Mouse (Mus musculus): ENCODE measurements around the gene Trim26. TPM values are rescaled to one million over a fixed set of nuclear protein-coding genes. Genes with fewer than 3 reads are reported as not detected.

Trim26 gene
- polyA plus RNA-seq, 1 experiment from 2014 or later, result 40.0 TPM

DNA sequence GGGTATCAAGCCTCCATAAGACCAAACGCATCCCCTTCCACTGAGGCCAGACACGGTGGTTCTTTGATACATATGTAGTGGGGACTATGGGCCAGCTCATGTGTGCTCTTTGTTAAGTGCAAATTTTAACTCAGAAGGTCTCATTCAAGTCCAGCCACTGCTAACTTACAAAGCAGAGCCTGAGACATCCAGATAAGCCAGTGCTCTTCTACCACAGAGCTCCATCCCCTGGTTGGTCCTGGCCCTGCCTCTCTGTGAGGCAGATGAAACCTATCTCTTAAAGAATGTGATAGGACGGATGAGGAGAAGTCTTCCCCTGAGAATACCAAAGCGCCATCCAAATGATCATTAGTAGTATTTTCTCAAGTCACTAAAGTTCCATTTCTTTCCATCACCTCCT is 62.4 kb downstream of the Trim26 start:
- Histone ChIP-seq H3K27ac (ENCODE audit: low read depth) (no peak overlapping the region; the same call in 1 of the 2 replicates), H3K4me1 (replicated peaks; ENCODE audit: control insufficient read depth, insufficient read depth, low read length) (no peaks in the 10 kb centered on the region), H3K27me3 (replicated peaks; ENCODE audit: control insufficient read depth, insufficient read depth, low read length) (no peaks in the 10 kb centered on the region), H3K36me3 (ENCODE audit: control insufficient read depth, insufficient read depth, low read length) (no peaks in the 10 kb centered on the region), H3K9ac (ENCODE audit: low read length) (no peak overlapping the region), H3K9me3 (ENCODE audit: control insufficient read depth, low read length) (no peaks in the 10 kb centered on the region), H3K4me2 (ENCODE audit: low read length) (peak overlapping the region; percentile 32), H3K4me3 (ENCODE audit: low read depth, low read length) (no peak overlapping the region)
- 83% methylated on average over 4 of the region's 4 CpGs for WGBS
- ATAC-seq (replicated peaks; ENCODE audit: low FRiP score, low TSS enrichment, low read depth) (no peak), DNase-seq (ENCODE audit: low spot score) (no peak)

DNA sequence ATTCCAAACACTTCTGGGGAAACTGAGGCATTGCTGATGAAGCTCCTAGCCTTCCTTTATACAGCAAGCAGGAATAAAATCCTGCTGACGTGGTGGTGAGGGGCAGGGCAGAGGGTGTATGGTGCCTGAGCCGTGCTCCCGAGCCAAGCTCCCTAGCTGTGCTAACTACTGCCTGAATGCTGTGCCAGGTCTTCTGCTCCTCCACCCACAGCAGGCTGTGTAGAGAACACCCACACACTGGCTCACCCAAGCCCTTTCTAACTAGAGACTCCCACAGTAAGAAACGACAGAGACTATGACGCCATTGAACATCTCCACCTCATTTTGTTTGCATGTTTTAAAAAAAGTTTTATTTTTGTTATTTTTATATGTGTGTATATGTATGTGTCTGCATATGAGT is 63.1 kb downstream of the Trim26 start:
- ATAC-seq (replicated peaks; ENCODE audit: low FRiP score, low TSS enrichment, low read depth) (no peak), DNase-seq (ENCODE audit: low spot score) (no peak)
- Histone ChIP-seq H3K9me3 (ENCODE audit: control insufficient read depth, low read length) (no peaks in the 10 kb centered on the region), H3K4me3 (ENCODE audit: low read depth, low read length) (no peak overlapping the region), H3K4me2 (ENCODE audit: low read length) (peak overlapping the region; percentile 32; the same call in 1 of the 2 replicates), H3K27ac (ENCODE audit: low read depth) (no peak overlapping the region), H3K4me1 (replicated peaks; ENCODE audit: control insufficient read depth, insufficient read depth, low read length) (no peaks in the 10 kb centered on the region), H3K9ac (ENCODE audit: low read length) (no peak overlapping the region), H3K36me3 (ENCODE audit: control insufficient read depth, insufficient read depth, low read length) (no peaks in the 10 kb centered on the region), H3K27me3 (replicated peaks; ENCODE audit: control insufficient read depth, insufficient read depth, low read length) (no peaks in the 10 kb centered on the region)
- WGBS, result 80% methylated on average over 5 of the region's 5 CpGs

- 28% methylated on average over 1 of the region's 1 CpGs for WGBS
- ATAC-seq (replicated peaks; ENCODE audit: low FRiP score, low TSS enrichment, low read depth) (no peak), DNase-seq (ENCODE audit: low spot score) (no peak)
- Histone ChIP-seq H3K4me1 (replicated peaks; ENCODE audit: control insufficient read depth, insufficient read depth, low read length) (no peaks in the 10 kb centered on the region), H3K27me3 (replicated peaks; ENCODE audit: control insufficient read depth, insufficient read depth, low read length) (no peaks in the 10 kb centered on the region), H3K27ac (ENCODE audit: low read depth) (no peak overlapping the region), H3K4me3 (ENCODE audit: low read depth, low read length) (no peak overlapping the region), H3K9ac (ENCODE audit: low read length) (no peak overlapping the region), H3K9me3 (ENCODE audit: control insufficient read depth, low read length) (no peaks in the 10 kb centered on the region), H3K4me2 (ENCODE audit: low read length) (no peak overlapping the region), H3K36me3 (ENCODE audit: control insufficient read depth, insufficient read depth, low read length) (no peaks in the 10 kb centered on the region)
Measured at GRCm38 (mm10) chr17:36900691-36901090, 63.8 kb downstream of the Trim26 start.

GRCm38 (mm10) chr17:36903651-36904050 is 66.7 kb downstream of the Trim26 start:
- WGBS, result 77% methylated on average over 3 of the region's 3 CpGs
- ATAC-seq (replicated peaks; ENCODE audit: low FRiP score, low TSS enrichment, low read depth), result no peak

GRCm38 (mm10) chr17:36908235-36908634 is 71.3 kb downstream of the Trim26 start:
- DNase-seq (ENCODE audit: low spot score) (no peak), ATAC-seq (replicated peaks; ENCODE audit: low FRiP score, low TSS enrichment, low read depth) (peak; percentile 47; the same call in 1 of the 2 replicates)
- Histone ChIP-seq H3K9me3 (ENCODE audit: control insufficient read depth, low read length) (no peaks in the 10 kb centered on the region), H3K4me3 (ENCODE audit: low read depth, low read length) (no peak overlapping the region), H3K27ac (ENCODE audit: low read depth) (no peak overlapping the region), H3K27me3 (replicated peaks; ENCODE audit: control insufficient read depth, insufficient read depth, low read length) (no peaks in the 10 kb centered on the region), H3K4me1 (replicated peaks; ENCODE audit: control insufficient read depth, insufficient read depth, low read length) (no peaks in the 10 kb centered on the region), H3K9ac (ENCODE audit: low read length) (no peak overlapping the region), H3K4me2 (ENCODE audit: low read length) (no peak overlapping the region), H3K36me3 (ENCODE audit: control insufficient read depth, insufficient read depth, low read length) (no peaks in the 10 kb centered on the region)
- 50% methylated on average over 1 of the region's 1 CpGs for WGBS

More at GRCm38 (mm10) chr17:36903651-36904050, 66.7 kb downstream of the Trim26 start:
- no peak for DNase-seq (ENCODE audit: low spot score)
- Histone ChIP-seq H3K9me3 (ENCODE audit: control insufficient read depth, low read length) (no peaks in the 10 kb centered on the region), H3K4me3 (ENCODE audit: low read depth, low read length) (no peak overlapping the region), H3K4me1 (replicated peaks; ENCODE audit: control insufficient read depth, insufficient read depth, low read length) (no peaks in the 10 kb centered on the region), H3K36me3 (ENCODE audit: control insufficient read depth, insufficient read depth, low read length) (no peaks in the 10 kb centered on the region), H3K27me3 (replicated peaks; ENCODE audit: control insufficient read depth, insufficient read depth, low read length) (no peaks in the 10 kb centered on the region), H3K9ac (ENCODE audit: low read length) (no peak overlapping the region), H3K27ac (ENCODE audit: low read depth) (no peak overlapping the region), H3K4me2 (ENCODE audit: low read length) (no peak overlapping the region)

Other genes with a start within 250 kb of the Trim26 start
- not detected in 2 replicates for gene H2-M9, start 194.5 kb upstream of the Trim26 start, polyA plus RNA-seq (2014; fragmentation: Nextera tagmentation; extraction: Ambion mirVana)
- gene H2-M1, start 164.9 kb upstream of the Trim26 start, polyA plus RNA-seq (2014; fragmentation: Nextera tagmentation; extraction: Ambion mirVana), result not detected in 2 replicates
- gene H2-M10.5, start 64.2 kb upstream of the Trim26 start, polyA plus RNA-seq (2014; fragmentation: Nextera tagmentation; extraction: Ambion mirVana), result not detected in 2 replicates
- gene H2-M10.6, start 25.0 kb upstream of the Trim26 start, polyA plus RNA-seq (2014; fragmentation: Nextera tagmentation; extraction: Ambion mirVana), result not detected in 2 replicates
- 1.2 and 1.3 TPM in 2 replicates for gene Trim15, start 30.1 kb downstream of the Trim26 start, polyA plus RNA-seq (2014; fragmentation: Nextera tagmentation; extraction: Ambion mirVana)
- 0.97 and 1.6 TPM in 2 replicates for gene Trim10, start 32.4 kb downstream of the Trim26 start, polyA plus RNA-seq (2014; fragmentation: Nextera tagmentation; extraction: Ambion mirVana)
- 0.11 and 0.78 TPM in 2 replicates for gene Trim40, start 53.0 kb downstream of the Trim26 start, polyA plus RNA-seq (2014; fragmentation: Nextera tagmentation; extraction: Ambion mirVana)
- gene Trim31, start 61.0 kb downstream of the Trim26 start, polyA plus RNA-seq (2014; fragmentation: Nextera tagmentation; extraction: Ambion mirVana), result 21.4 and 25.7 TPM in 2 replicates
- gene Rnf39, start 105.8 kb downstream of the Trim26 start, polyA plus RNA-seq (2014; fragmentation: Nextera tagmentation; extraction: Ambion mirVana), result 1.3 and 1.5 TPM in 2 replicates
- gene Ppp1r11, start 114.6 kb downstream of the Trim26 start, polyA plus RNA-seq (2014; fragmentation: Nextera tagmentation; extraction: Ambion mirVana), result 120 and 132 TPM in 2 replicates
- 88.7 and 91.2 TPM in 2 replicates for gene Znrd1, start 121.4 kb downstream of the Trim26 start, polyA plus RNA-seq (2014; fragmentation: Nextera tagmentation; extraction: Ambion mirVana)
- gene Znrd1as, start 121.5 kb downstream of the Trim26 start, polyA plus RNA-seq (2014; fragmentation: Nextera tagmentation; extraction: Ambion mirVana), result 4.9 and 6.6 TPM in 2 replicates
- gene 2410137M14Rik, start 144.1 kb downstream of the Trim26 start, polyA plus RNA-seq (2014; fragmentation: Nextera tagmentation; extraction: Ambion mirVana), result not detected in 2 replicates
- gene H2-M5, start 152.4 kb downstream of the Trim26 start, polyA plus RNA-seq (2014; fragmentation: Nextera tagmentation; extraction: Ambion mirVana), result 0.16 and 0.51 TPM in 2 replicates
- 78.3 and 85.0 TPM in 2 replicates for gene Zfp57, start 164.0 kb downstream of the Trim26 start, polyA plus RNA-seq (2014; fragmentation: Nextera tagmentation; extraction: Ambion mirVana)
- 0.14 and 0.24 TPM in 2 replicates for gene Mog, start 186.3 kb downstream of the Trim26 start, polyA plus RNA-seq (2014; fragmentation: Nextera tagmentation; extraction: Ambion mirVana)
- 12.6 and 13.7 TPM in 2 replicates for gene Gabbr1, start 208.8 kb downstream of the Trim26 start, polyA plus RNA-seq (2014; fragmentation: Nextera tagmentation; extraction: Ambion mirVana)